Mouse (Mus musculus) cerebellum, adult 9-11 months (tissue): ENCODE measurements around the gene Vax2.

Experiments
- DNase-seq: peaks from one replicate; pipeline ENCODE4 v3.0.0; 2022

Gene Vax2

DNA sequence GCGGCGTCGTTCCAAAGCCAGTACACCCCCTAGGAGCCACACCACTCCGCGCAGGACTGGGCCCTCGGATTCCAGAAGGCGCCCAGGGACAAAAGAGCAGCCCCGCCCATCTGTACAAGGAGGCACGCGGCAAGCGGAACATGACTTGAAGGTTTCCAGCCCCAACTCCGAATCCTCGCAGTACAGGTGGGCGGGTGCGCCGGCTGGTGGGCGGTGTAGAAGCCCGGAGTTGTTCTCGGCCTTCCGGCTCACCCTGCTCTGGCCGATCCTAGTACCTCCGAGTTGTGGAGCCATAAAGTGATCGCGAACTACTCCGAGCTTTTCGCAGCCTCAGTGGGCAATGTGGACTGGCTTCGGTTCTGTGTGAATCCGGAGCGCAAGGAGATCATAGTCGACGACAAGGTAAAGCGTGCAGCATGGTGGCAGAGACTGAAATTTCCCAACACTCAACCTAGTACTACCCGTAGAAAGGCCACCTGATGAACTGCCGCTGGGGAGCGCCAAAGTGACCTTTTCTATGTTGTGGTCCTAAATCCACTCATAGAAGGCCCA lies 51.9 kb downstream of the Vax2 start:
- DNase-seq: no peak

DNA sequence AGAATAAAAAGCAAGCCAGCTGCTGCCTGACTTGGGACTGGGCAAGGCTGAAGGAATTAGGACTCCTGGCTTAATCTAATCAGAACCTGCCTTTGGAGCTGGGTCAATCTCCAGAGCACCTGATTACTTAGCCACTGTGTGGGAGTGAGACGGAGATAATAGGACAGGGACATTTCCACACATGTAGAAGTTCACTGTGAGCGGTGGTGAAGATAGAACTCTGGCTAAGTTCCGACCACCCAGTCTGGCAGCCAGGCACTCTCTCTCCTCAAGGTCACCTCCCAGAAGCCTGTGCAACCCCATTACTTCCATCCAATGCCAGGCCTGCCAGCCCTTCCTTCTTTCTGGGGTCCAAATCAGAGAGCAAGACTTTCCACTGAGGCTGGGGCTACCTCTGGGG lies 55.9 kb downstream of the Vax2 start:
- DNase-seq: no peak

- no peak for DNase-seq
These were observed 57.4 kb downstream of the Vax2 start for GRCm38 (mm10) chr6:83768485-83768884.

DNA sequence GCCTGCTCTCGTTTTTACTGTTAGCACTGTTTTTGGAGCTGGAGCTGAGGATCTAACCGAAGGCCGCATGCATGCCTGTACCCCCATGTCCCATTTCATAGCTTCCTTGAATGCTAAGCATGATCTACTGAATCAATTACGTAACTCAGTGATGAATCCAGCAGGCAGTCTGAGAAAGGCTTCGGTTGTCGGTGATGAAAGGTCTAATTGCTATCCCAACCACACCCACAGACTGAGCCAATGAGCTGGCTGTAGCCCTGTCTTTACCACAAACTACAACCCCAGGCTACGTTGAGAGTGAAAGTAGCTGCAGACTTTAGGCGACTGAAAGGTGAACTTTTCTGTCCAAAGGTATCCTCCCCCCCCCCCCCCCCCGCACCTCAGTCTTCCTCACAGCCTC lies 63.1 kb downstream of the Vax2 start:
- no peak for DNase-seq

DNA sequence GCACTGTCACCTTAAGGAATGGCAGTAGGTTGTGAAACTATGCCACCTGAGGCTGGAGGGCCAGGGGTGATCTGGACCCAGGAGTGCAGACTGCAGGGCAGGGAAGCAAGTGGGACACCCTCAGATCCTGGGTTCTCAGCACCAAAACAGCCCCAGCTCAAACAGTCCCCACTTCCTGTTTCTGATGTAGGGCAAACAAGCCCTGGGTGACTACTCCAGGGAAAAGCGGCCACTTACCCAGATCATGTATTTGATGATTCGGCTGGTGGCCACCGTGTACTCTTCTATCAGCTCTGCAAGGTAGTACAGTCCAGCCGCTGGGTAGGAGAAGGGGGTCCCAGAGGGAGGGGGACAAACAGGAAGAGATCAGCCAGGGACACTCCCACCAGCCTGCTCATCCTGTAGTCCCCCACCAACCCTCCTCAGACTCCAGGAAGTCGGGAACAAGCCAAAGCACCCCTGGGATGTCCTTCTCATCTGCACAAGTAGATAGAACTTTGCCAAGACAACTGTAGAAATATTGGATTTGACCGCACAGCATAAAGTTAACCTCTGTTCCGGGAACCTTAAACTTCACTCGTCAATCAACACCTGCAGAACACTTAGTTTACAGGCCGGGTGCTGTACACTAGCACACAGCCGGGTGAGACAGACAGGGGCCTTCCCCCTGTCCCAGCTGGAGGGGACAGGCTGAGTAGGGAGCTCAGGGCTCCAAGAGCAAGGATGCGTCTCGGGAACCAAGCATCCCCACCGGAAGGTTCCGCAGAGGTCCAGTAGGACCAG lies 63.9 kb downstream of the Vax2 start:
- peak; percentile 64 for DNase-seq

- DNase-seq: peak; percentile 92
These were observed 64.7 kb downstream of the Vax2 start, which contains the start of gene Tex261 for GRCm38 (mm10) chr6:83775638-83776293. Gene Tex261 (minus strand): TSS chr6:83775813.

GRCm38 (mm10) chr6:83778306-83778705 lies 67.2 kb downstream of the Vax2 start:
- no peak for DNase-seq

DNA sequence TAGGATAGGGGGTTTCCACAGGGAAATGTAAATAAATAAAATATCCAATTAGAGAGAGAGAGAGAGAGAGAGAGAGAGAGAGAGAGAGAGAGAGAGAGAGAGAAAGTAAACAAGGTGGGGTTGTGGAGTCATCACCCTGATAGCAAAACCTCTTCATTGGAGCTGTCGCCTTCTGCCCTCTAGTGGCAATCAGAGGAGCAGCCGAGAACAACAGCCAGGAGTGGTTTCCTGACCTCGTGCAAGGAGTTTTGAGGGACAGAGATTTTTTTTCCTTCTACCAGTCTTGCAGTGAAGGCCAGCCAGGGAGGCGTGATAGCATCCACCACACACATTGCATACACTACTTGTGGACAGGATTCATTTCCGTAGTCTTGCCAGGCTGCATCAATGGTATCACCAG lies 68.0 kb downstream of the Vax2 start:
- peak; percentile 41 for DNase-seq

GRCm38 (mm10) chr6:83786426-83786825 lies 75.4 kb downstream of the Vax2 start:
- DNase-seq: no peak
